Mouse (Mus musculus) spleen, postnatal 0 days (tissue): ENCODE data around the gene Tbc1d7. TPM values are rescaled to one million over a fixed set of nuclear protein-coding genes. Genes with fewer than 3 reads are reported as not detected.

Experiments used
- polyA plus RNA-seq: library from polyadenylated mRNA; unstranded; fragments of >200 nt; fragmentation: Nextera tagmentation; extraction: Ambion mirVana; gene quantifications from 2 replicates; pipeline ENCODE4 v1.2.1, GENCODE M21; 2015

Tbc1d7 gene
- 18.8 and 19.9 TPM in 2 replicates for polyA plus RNA-seq

DNA sequence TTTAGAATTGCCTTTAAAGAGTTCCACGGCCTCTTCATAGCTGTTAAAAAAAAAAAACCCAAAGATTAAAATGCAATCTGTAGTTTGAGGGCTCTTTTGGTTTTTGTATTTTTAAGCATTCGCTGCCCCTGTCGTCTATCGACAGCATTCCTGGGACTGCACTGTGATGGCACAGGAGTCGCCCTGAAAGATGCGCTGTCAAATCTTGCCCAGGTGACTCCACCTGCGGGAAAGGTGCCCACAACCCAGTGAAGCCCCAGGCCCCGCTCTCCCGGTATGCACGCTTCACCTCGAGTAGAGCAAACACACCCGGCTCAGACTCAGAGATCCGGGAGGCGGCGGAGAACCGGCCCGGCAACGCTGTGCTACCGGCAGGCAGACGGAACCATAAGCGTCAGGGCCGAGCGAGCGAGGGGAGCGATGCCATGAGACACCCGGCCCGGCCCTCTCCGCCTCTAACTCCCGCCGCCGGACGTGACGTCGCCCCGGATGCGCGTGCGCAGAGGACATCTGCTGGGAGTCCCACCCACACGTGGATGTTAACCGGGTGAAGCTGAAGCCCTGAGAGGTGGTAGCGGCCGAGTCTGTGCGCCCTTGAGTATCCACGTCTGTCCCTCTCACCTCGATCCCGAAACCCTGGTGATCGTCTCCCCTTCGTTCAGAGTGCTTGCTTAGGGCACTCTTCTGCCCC lies at the start of gene Tbc1d7:
TSS of gene Tbc1d7 (minus strand) at position 482 of the 691 bp plus-strand sequence.

Other genes with a start within 250 kb of the Tbc1d7 start
- gene Gfod1, start 132.7 kb upstream of the Tbc1d7 start, polyA plus RNA-seq: 1.4 and 1.9 TPM in 2 replicates
- gene Sirt5, start 194.0 kb upstream of the Tbc1d7 start, polyA plus RNA-seq: 5.6 and 6.7 TPM in 2 replicates
- gene Nol7, start 226.9 kb upstream of the Tbc1d7 start, polyA plus RNA-seq: 165 and 173 TPM in 2 replicates